Mouse (Mus musculus) retina, postnatal 7 days (tissue): ENCODE measurements around the gene Baiap2l2.

Experiments used
- DNase-seq: peaks from one replicate; pipeline ENCODE4 v3.0.0-alpha.2; 2012; ENCODE audit warnings: low read depth, low spot score

The Baiap2l2 gene

DNA sequence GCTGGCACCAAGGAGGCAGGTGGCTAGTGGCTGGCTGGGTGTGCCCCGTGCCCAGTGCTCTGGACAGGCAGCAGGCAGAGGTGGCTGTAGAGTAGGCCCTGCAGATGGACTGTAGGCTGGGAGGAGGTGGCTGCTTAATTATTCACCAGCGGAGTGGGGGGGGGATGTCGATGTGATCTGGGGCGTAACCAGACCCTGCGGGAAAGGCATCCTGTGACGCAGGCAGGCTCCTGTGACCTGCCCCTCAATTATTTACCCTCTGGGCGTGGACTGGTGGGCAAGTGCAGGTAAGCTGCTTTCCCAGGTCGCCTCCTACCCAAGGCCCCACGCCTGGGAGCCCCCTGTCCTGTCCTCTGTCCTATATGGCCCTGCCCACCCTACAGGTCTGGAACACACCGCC, at the start of gene Baiap2l2:
Gene Baiap2l2, minus strand, starts transcription at position 139 of the 400 bp plus-strand sequence.
- no peak for DNase-seq

DNA sequence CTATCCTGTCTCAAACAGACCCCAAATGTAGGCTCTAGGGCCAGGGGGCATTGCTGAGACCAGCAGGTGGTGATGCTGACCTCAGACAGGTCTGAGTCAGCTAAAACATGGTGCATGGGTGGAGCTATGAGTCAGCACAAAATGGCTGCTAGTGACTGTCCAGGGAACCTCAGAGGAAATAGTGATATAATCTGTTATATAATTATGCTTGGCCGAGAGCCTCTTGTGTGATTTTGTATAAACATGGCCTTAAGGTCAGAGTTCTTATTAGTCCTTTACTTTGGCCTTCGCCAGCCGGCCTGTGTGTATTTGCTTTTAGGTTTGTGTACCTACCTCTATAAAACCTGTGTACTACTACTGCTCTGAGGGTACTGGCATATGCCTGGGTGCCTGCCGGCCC, 48.1 kb upstream of the Baiap2l2 start:
- DNase-seq: no peak

DNA sequence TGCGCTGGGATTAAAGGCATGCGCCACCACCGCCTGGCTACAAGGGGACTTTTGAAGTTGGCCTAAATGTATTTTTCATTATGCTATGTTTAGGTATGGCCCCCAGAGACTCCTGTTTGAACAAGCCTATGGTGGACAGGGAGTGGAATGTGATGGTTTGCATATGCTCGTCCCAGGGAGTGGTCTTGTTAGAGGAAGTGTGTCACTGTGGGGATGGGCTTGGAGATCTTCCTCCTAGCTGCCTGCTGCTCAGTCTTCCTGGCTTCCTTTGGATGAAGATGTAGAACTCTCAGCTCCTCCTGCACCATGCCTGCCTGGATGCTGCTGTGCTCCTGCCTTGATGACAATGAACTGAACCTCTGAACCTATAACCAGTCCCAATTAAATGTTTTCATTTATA, 45.2 kb upstream of the Baiap2l2 start:
- DNase-seq: no peak

DNA sequence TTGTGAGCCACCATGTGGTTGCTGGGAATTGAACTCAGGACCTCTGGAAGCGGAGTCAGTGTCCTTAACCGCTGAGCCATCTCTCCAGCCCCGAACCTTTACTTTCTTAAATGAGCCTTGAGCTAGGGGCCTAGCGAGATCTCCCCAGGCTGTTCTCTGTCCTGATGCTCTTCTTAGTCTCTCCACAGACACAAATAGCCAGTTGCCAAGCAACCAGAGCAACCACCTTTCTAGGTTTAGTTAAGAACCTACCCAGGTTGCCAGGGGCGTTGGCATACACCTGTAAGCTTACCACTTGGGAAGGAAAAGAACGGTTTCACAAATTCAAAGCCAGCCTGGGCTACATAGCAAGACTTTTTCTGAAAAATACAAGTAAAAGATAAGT, 44.6 kb upstream of the Baiap2l2 start:
- DNase-seq: no peak

DNA sequence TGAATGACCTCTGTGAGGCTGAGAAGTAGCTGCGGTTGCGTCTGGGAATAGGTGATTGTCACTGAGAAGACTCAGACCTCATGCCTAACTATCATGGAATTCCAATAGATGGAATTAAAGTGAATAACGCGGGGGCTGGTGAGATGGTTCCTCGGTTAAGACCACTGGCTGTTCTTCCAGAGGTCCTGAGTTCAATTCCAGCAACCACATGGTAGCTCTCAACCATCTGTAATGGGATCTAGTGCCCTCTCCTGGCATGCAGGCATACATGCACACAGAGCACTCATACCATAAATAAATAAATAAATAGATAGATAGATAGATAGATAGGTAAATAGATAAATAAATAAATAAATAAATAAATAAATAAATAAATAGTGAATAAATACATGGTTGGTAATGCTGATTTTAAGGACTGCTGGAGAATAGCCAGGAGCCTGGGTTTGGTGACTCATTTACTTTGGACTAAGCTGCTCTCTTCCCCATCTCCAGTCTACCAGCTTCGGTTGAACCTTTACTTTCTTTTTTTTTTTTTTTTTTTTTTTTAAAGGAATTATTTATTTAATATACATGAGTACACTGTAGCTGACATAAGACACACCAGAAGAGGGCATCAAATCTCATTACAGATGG, 44.1 kb upstream of the Baiap2l2 start:
- no peak for DNase-seq

DNA sequence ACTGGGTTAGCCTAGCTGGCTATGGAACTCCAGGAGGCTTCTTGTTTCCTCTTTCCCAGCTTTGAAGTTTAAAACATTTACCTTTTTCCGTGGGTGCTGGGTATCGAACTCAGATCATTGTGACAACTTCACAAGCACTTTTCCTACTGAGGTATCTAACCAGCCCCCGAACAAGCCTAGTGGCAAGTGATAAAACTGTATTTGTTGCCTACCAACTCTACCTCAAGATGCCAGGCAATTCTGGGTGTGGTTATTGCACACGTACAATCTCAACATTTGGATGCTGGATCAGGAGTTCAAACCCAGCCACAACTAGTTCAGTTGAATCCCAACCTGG, 43.6 kb upstream of the Baiap2l2 start:
- no peak for DNase-seq

DNA sequence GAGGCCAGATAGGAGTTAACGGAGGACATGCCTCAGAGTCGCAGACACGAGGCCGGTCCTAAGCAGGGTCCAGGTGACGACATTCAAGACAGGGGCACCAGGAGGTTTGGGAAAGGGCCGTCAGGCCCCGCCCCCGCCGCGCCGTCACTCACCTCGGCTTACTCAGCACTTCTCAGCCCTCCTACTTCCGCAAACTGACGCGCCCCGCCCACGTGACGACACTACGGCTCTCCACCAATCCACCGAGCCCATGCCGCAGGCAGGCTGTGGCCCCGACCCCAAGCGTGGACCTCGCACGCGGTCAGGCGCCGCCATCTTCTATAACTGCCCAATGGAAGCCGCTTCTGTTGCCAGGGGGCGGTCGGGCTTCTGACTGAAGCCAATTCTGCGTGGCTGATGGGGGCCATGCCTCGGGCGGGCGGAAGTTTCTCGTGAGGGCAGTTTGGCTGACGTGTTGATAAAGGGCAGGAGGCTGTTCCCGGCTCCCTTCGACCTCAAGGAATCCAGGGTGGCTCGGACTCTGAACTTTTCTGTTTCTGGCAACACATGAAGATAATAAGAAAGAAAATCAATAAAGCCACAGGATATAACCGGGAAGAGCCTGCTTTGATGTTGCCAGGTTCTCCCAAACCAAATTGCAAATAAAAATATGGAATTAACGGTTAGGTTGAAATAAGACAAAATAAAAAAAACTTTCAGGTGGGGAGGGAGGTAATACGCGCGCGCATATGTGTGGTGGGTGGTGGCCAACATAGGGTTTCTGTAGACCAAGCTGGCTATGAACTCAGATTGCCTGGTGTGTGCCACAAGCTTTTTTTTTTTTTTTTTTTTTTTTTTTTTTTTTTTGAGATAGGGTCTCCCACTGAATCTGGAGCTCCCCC, 43.0 kb upstream of the Baiap2l2 start, which contains the start of gene Pla2g6:
Gene Pla2g6, minus strand, starts transcription at position 333 of the 881 bp plus-strand sequence.
- peak; percentile 93 for DNase-seq

DNA sequence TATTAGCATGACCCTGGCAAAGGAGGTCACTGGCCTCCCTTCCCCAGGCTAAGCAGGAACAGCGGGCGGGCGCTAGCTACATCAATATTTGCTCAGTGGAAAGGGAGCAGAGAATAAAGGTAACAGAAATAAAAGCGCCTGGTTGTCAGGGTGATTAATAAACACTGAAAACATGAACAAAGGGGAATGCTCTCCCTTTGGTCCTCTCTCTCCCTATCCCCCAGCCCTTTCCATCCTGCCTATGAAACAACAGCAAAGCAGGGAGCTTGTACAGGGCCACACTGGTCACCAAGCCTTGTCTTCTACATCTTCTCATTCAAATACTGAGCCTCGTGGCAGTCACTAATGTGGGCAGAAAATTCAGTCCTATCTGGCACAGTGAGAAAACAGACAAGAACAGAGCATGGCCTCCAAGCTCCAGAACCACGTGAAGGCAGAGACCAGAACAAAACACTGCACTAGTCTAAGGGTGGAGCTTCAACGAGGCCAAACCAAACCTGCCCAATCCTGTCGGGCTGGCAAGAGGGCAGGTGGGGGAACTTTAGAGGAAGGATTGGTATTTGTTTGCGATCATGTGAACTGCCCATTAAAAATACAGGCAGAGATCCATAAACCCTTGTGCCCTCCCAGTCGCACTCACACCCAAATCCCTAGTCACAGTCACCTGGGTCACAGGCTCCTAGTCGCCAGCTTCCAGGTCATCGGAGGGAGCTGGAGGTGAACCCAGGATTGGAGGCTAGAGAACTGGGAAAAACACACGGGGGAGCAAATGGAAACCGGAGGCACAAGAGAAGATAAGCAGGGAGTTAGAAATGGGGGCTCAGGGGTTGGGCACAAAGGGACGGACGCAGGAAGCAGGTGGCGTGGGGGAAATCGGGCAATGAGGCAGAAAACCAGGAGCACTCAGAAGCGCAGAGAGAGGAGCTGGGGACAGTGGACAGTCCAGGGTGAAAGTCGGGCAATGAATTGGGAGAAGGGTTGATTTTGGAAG, 41.9 kb upstream of the Baiap2l2 start:
- DNase-seq: no peak

DNA sequence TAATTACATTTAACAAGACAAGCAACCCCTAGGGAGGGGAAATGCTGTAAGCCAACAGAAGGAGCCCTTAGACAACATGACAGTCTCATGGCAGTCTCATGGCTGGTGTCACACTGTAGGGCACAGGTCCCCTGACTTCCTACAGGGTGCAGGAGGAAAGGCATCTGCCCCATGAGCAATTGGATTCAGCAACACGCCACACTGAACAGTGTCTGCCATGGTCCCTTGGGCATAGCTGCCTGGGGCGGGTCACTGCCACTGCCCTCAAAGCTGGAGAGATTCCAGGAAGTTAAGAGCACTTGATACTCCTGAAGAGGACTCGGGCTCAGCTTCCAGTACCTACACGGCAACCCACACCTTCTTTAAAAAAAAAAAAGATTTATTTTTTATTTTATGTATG, 40.9 kb upstream of the Baiap2l2 start:
- DNase-seq: no peak

DNA sequence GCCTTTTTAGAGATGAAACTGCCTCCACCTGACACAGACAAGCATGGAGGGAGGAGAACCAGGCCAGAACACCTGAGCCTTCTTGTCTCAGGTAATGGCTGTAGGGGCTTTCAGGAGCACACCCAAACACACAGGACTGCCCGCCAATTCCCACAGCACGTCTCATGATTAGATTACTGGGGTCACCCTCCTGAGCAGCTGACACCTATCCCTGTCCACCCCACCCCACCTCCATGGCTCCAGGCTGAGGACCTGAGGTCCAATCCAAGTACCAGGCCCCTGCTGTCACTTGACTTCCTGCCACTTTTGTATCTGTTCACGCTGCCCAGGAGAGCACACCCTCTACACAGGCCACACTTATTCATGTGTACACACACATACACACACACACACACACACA, 40.4 kb upstream of the Baiap2l2 start:
- no peak for DNase-seq

DNA sequence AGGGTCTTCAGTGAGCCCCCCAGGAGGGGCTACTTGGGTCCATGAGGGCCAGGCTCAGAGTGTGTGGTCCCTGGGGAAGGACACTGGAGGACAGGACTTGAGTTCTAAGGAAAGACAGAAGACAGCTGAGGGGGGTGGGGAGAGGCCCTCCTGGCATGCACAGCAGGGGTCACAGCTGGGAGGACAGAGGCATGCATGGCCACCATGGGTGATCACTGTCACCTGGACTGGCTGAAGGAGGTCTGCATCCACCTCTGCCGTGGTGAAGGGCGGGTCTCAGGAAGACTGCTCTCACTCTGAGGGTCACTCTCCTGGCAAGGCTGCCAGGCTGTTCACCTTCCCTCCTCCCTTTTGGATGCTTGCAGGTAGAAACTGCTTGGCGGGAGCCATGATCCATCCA, 39.0 kb upstream of the Baiap2l2 start:
- no peak for DNase-seq

DNA sequence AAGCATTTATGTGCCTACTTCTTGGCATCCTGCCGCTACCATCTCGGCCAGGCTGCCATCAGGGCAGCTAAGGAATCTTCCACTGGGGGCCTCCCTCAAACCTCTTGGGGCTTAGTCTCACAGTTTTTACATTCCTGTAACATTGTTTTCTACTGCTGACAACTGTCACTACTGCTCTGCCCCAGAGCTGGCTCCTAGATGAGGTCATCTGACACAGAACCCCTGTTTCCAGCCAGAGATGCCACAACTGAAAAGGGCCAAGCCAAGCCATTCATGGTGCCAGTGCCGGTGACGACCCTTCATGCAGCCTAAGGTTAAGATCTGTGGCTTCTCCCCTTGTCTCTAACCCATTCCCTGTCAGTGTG, 38.4 kb upstream of the Baiap2l2 start:
- no peak for DNase-seq

DNA sequence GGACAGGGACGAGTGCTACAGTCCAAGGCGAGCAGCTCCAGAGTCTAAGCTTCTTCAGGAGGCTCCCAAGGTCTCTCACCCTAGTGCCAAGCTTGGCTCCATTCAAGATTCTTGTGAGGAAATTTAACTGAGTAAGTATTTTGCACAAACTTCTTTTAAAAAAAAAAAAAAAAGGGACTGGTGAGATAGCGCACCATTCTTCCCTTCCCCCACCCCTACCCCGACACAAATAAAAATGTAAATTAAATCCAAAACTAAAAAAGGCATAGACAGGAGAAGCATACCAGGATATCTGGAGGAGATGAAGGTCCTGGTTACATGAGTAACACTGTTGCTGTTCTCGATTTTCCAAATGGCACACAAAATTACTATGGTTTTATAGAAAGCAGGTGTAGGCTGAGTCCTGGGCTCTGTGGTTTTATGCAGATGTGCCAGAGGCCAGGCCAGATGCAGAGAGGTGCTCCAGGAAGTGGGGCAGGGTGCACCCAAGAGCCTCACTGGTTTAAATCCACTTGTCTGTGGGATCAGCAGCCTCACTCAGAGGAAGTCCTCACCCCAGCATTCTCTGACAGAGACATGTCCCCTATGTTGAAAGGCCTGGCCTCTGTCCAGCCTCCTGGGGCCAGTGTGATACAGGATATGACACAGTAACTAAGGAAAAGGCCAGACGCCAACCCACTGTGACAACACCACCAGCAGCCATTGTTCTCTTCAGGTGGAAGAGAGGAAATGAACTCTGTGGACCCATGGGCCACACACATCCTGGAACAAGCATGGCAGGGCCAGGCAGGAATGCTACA, 37.9 kb upstream of the Baiap2l2 start:
- no peak for DNase-seq

DNA sequence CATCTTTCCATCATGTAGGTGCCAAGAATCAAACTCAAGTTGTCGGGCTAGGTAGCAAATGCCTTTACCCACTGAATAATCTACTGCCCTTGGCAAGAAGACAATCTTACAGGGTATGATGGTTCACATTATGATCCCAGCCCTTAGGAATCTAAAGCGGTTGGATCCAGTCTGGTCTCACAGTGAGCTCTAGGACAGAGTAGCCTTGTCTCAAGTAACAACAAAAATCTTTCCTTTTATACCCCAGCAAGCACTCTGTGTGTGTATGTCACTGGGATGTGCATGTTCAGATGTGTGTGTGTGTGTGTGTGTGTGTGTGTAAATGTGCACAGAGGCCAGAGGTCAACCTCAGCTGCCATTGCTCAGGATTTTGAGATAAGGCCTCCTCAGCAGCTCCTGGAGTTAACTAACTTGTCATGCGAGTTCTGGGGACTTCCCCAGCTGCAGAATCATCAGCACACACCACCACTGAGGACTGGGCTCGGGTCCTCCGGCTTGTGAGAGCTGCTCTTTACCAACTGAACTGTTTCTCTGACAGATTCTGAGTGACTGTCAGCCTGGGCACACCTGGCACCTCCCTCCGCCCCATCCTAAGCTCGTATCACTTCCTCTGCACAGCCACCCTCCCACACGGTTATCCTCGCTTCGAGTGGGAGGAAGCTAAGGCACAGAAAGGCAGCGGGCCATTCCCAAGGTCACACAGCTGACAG, 37.1 kb upstream of the Baiap2l2 start:
- no peak for DNase-seq

DNA sequence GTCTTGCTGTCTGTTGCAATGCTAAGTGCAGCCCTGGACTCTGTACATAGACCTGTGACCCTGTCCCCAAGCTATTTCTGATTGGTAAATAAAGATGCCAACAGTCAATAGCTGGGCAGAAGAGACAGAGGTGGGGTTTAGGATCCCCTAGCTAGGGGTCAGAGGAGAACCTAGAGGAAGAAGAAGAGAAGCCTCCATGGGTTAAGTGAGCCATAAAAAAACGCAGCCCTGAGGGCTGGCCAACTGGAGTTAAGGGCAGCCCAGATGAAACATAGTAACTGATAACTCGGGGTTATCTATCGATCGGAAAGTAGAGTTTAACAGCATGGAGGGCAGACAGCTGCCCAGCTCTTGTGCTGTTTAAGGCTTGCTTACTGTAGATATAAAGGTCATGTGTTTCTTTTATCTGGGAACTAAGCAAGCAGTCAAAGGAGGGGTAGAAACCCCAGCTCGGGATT, 36.4 kb upstream of the Baiap2l2 start:
- no peak for DNase-seq

DNA sequence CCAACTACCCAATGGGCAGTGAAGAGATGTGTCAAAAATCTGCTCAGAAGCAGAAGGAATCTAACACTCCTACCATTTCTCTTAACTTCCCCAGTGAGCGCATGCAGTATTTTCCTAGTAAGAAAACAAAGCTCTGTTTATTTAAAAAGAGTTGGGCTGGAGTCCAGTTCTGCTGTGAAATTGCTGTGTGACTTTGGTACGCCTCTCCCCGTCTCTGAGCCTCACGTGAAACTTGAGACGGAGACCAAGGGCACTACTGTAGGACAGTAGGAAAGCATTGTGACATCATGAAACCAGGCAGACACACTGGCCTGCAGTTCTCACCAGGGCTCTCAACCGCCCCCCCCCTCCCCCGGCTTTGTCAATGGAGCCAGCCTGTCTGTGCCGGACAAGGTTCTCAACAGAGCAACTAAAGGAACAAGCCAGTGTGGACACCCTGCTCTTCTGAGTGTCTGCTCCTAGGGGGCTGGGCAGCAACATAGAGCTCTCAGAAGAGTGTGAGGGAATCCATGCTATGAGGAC, 28.6 kb upstream of the Baiap2l2 start:
- DNase-seq: no peak

DNA sequence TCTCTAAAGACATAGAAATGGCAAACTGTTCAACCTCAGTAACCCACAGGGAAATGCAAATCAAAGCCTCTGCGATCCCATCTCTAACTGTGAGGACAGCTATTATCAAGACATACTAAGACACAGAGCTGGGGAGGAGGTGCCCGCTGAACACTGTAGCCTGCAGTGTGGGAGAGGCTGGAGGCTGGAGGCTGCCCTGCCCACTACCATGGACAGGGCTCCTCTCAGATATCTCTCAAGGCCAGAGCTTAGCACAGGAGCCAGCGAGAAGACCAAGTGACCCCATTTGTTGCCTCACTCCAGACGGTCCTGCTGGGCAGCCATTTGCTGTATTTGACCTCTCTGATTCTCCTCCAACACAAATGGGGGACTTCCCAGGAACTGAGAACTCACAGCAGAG, 22.5 kb upstream of the Baiap2l2 start:
- DNase-seq: no peak

DNA sequence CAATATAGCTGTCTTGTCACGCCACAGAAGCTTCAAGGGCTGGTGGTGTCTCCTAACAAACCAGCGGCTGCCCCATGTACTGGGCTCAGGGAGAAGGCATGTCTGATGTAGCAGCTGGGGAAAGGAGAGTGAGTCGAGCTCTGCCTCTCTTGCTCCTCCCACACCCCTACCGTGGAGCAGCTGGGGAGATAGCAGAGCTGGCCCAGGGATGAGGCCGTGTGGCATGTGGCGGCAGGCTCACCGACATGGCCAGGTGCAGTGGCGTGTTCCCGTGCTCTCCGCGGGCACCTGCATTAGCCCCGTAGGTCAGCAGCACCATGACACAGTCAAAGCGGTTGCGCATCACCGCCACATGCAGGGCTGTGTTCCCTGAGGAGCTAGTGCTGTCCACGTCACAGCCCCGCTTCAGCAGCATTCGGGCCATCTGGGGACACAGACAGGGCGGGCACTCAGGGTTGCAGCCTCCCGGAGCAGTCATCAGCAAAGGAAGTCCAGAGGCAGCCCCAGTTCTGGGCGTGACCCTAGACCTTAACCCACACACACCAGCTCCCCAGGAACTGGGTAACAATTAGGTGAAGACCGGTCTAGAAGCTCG, 20.8 kb upstream of the Baiap2l2 start:
- no peak for DNase-seq

DNA sequence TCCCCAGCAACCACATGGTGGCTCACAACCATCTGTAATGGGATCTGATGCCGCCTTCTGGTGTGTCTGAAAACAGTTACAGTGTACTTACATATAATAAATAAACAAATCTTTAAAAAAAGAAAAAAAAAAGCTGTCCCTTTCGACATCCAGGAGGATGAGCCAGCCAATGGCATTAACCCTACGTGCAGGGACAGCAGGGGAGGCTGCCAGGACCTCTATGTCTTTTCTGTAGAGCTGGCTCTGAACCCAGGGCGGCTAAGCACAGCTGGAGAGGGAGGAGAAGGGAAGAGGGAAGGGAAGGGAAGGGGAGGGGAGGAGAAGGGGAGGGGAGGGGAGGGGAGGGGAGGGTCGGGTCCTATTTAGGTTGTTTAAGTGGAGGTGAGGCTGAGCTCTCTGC, 19.5 kb upstream of the Baiap2l2 start:
- DNase-seq: no peak

DNA sequence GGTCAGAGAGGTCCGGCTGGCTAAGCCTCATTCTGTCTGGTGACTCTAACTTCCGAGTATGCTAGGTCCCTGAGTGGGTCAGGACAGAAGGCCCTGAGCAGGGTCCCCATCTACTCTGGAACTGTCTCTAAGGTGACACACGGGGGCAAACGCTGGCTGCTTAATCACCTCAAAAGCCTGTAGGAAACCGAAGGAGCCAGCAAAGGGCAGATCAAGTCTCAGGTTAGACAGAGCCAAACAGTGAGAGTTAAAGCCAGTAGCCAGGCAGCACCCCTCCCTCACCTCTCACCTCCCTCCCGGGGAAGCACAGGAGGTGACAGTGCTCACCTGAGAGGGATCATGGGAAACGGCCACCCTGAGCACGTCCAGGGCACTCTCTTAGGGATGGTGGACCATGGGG, 18.4 kb upstream of the Baiap2l2 start:
- DNase-seq: no peak
